Mouse (Mus musculus) bone marrow, adult 2 months (tissue): Measurements from ENCODE around the gene Ipo4.

Experiments used
- CTCF ChIP-seq: fragments of 200-500 bp; IDR thresholded peaks from 2 replicates; pipeline ENCODE4 v1.5.1; 2011; ENCODE audit warnings: low read length, control low read depth; ENCODE audit not compliant: control insufficient read depth, insufficient read depth
- POLR2A ChIP-seq: fragments of 200-500 bp; IDR thresholded peaks from 2 replicates; pipeline ENCODE4 v1.6.1; 2011; ENCODE audit warnings: low read depth, mild to moderate bottlenecking, control low read depth, low read length, borderline replicate concordance; ENCODE audit not compliant: control insufficient read depth

DNA sequence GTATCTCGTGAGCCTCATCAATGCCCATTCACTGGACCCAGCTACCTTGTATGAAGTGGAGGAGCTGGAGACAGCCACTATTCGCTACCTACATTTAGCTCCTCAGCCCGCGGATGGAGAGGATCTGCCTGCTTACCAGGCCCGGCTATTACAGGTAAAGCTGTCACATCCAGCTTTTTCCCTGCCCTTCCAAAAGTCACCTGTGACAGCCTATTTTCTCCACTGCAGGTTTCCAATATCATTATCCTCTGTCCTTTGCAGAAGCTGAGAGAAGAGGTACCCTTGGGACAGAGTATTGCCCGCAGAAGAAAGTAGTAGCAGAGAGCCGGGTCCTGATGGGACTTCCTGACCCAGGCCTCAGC lies 32.5 kb downstream of the Ipo4 start, which contains the start of gene Irf9:
- TF ChIP-seq CTCF (no peak), POLR2A (no peak)
